Mouse (Mus musculus): Measurements from ENCODE around the gene Wfs1. TPM values are rescaled to one million over a fixed set of nuclear protein-coding genes. Genes with fewer than 3 reads are reported as not detected.
A peak's percentile ranks its signal among the peaks of the same experiment; 100 is the strongest.

Gene Wfs1
- polyA plus RNA-seq, 1 experiment from 2014 or later: 9.2 TPM

- DNase-seq (ENCODE audit: low spot score): no peak
- no peaks in the 10 kb centered on the region for H3K9me3 ChIP-seq
- no peak overlapping the region for H3K4me3 ChIP-seq
- WGBS: 89% methylated on average over 7 of the region's 7 CpGs
- H3K36me3 ChIP-seq: peaks cover 26% of the 10 kb centered on the region; the same call in 1 of the 2 replicates
- peaks cover 15% of the 10 kb centered on the region for H3K4me1 ChIP-seq (replicated peaks)
- no peak overlapping the region for H3K27ac ChIP-seq
- H3K27me3 ChIP-seq (ENCODE audit: insufficient read depth, poor library complexity, severe bottlenecking): no peaks in the 10 kb centered on the region; the same call in 1 of the 2 replicates
Observed at GRCm38 (mm10) chr5:36979631-36980030, 9.4 kb downstream of the Wfs1 start.

- no peak for DNase-seq (ENCODE audit: low spot score)
- Histone ChIP-seq H3K27me3 (ENCODE audit: insufficient read depth, poor library complexity, severe bottlenecking) (no peaks in the 10 kb centered on the region; the same call in 1 of the 2 replicates), H3K4me3 (no peak overlapping the region), H3K27ac (no peak overlapping the region), H3K9me3 (no peaks in the 10 kb centered on the region), H3K36me3 (peaks cover 30% of the 10 kb centered on the region; the same call in 1 of the 2 replicates), H3K4me1 (replicated peaks) (peaks cover 15% of the 10 kb centered on the region)
- 78% methylated on average over 8 of the region's 8 CpGs for WGBS
Observed at GRCm38 (mm10) chr5:36979001-36979400, 10.0 kb downstream of the Wfs1 start.

GRCm38 (mm10) chr5:36977809-36978208 is 11.2 kb downstream of the Wfs1 start:
- DNase-seq (ENCODE audit: low spot score): no peak
- Histone ChIP-seq H3K9me3 (no peaks in the 10 kb centered on the region), H3K4me1 (replicated peaks) (peaks cover 15% of the 10 kb centered on the region), H3K36me3 (peaks cover 42% of the 10 kb centered on the region), H3K27ac (no peak overlapping the region), H3K27me3 (ENCODE audit: insufficient read depth, poor library complexity, severe bottlenecking) (no peaks in the 10 kb centered on the region; the same call in 1 of the 2 replicates), H3K4me3 (no peak overlapping the region)
- WGBS: 65% methylated on average over 9 of the region's 9 CpGs

- Histone ChIP-seq H3K27ac (no peak overlapping the region), H3K27me3 (ENCODE audit: insufficient read depth, poor library complexity, severe bottlenecking) (no peaks in the 10 kb centered on the region; the same call in 1 of the 2 replicates), H3K36me3 (peaks cover 49% of the 10 kb centered on the region), H3K9me3 (no peaks in the 10 kb centered on the region), H3K4me1 (replicated peaks) (peaks cover 9% of the 10 kb centered on the region), H3K4me3 (no peak overlapping the region)
- no peak for DNase-seq (ENCODE audit: low spot score)
- 85% methylated on average over 13 of the region's 13 CpGs for WGBS
Observed at GRCm38 (mm10) chr5:36975336-36975735, 13.7 kb downstream of the Wfs1 start.

- Histone ChIP-seq H3K9me3 (no peaks in the 10 kb centered on the region), H3K4me1 (replicated peaks) (no peaks in the 10 kb centered on the region), H3K27me3 (ENCODE audit: insufficient read depth, poor library complexity, severe bottlenecking) (no peaks in the 10 kb centered on the region), H3K36me3 (peaks cover 78% of the 10 kb centered on the region), H3K4me3 (no peak overlapping the region), H3K27ac (no peak overlapping the region)
- no peak for DNase-seq (ENCODE audit: low spot score)
- WGBS: 90% methylated on average over 8 of the region's 8 CpGs
Observed at GRCm38 (mm10) chr5:36971587-36971986, 17.4 kb downstream of the Wfs1 start.

GRCm38 (mm10) chr5:36960501-36960900 is 28.5 kb downstream of the Wfs1 start:
- peak overlapping the region; percentile 70 for H3K27ac ChIP-seq
- WGBS: 24% methylated on average over 5 of the region's 5 CpGs

GRCm38 (mm10) chr5:36958837-36959236 is 30.2 kb downstream of the Wfs1 start:
- Histone ChIP-seq H3K27me3 (ENCODE audit: insufficient read depth, poor library complexity, severe bottlenecking) (peaks cover 7% of the 10 kb centered on the region; the same call in 1 of the 2 replicates), H3K9me3 (no peaks in the 10 kb centered on the region), H3K27ac (no peak overlapping the region), H3K4me3 (no peak overlapping the region), H3K4me1 (replicated peaks) (peaks cover 20% of the 10 kb centered on the region), H3K36me3 (no peaks in the 10 kb centered on the region)
- 37% methylated on average over 5 of the region's 5 CpGs for WGBS
- peak; percentile 70 for DNase-seq (ENCODE audit: low spot score)

More at GRCm38 (mm10) chr5:36960501-36960900, 28.5 kb downstream of the Wfs1 start:
- Histone ChIP-seq H3K9me3 (no peaks in the 10 kb centered on the region), H3K27me3 (ENCODE audit: insufficient read depth, poor library complexity, severe bottlenecking) (peaks cover 7% of the 10 kb centered on the region; the same call in 1 of the 2 replicates), H3K4me3 (no peak overlapping the region), H3K4me1 (replicated peaks) (peaks cover 20% of the 10 kb centered on the region), H3K36me3 (peaks cover 7% of the 10 kb centered on the region)
- DNase-seq (ENCODE audit: low spot score): peak; percentile 21

GRCm38 (mm10) chr5:36955366-36955765 is 33.6 kb downstream of the Wfs1 start:
- Histone ChIP-seq H3K36me3 (no peaks in the 10 kb centered on the region), H3K4me3 (no peak overlapping the region), H3K9me3 (no peaks in the 10 kb centered on the region), H3K27ac (no peak overlapping the region), H3K4me1 (replicated peaks) (peaks cover 15% of the 10 kb centered on the region), H3K27me3 (ENCODE audit: insufficient read depth, poor library complexity, severe bottlenecking) (peaks cover 7% of the 10 kb centered on the region; the same call in 1 of the 2 replicates)
- 26% methylated on average over 4 of the region's 4 CpGs for WGBS
- DNase-seq (ENCODE audit: low spot score): peak; percentile 40

- Histone ChIP-seq H3K4me1 (replicated peaks) (peaks cover 8% of the 10 kb centered on the region; the same call in 1 of the 2 replicates), H3K9me3 (no peaks in the 10 kb centered on the region), H3K27ac (0 out of 2 replicates have a peak overlapping the region, but pooled peaks have one; percentile 9), H3K4me3 (no peak overlapping the region), H3K27me3 (ENCODE audit: insufficient read depth, poor library complexity, severe bottlenecking) (0 out of 2 replicates have a peak, but pooled peaks cover 8% of the 10 kb centered on the region), H3K36me3 (no peaks in the 10 kb centered on the region)
- no peak for DNase-seq (ENCODE audit: low spot score)
- 93% methylated on average over 15 of the region's 15 CpGs for WGBS
Observed at GRCm38 (mm10) chr5:36952311-36952710, 36.7 kb downstream of the Wfs1 start.

GRCm38 (mm10) chr5:36950871-36951270 is 38.1 kb downstream of the Wfs1 start:
- Histone ChIP-seq H3K27me3 (ENCODE audit: insufficient read depth, poor library complexity, severe bottlenecking) (0 out of 2 replicates have a peak, but pooled peaks cover 8% of the 10 kb centered on the region), H3K9me3 (no peaks in the 10 kb centered on the region), H3K27ac (no peak overlapping the region), H3K36me3 (no peaks in the 10 kb centered on the region), H3K4me3 (no peak overlapping the region), H3K4me1 (replicated peaks) (peaks cover 13% of the 10 kb centered on the region; the same call in 1 of the 2 replicates)
- 58% methylated on average over 2 of the region's 2 CpGs for WGBS
- DNase-seq (ENCODE audit: low spot score): no peak

GRCm38 (mm10) chr5:36948831-36949230 is 40.2 kb downstream of the Wfs1 start:
- WGBS: 14% methylated on average over 3 of the region's 3 CpGs
- no peaks in the 10 kb centered on the region for H3K9me3 ChIP-seq
- H3K27me3 ChIP-seq (ENCODE audit: insufficient read depth, poor library complexity, severe bottlenecking): 0 out of 2 replicates have a peak, but pooled peaks cover 8% of the 10 kb centered on the region
- DNase-seq (ENCODE audit: low spot score): peak; percentile 76
- H3K4me3 ChIP-seq: no peak overlapping the region
- peaks cover 28% of the 10 kb centered on the region for H3K4me1 ChIP-seq (replicated peaks)
- no peaks in the 10 kb centered on the region for H3K36me3 ChIP-seq
- no peak overlapping the region for H3K27ac ChIP-seq

- no peak overlapping the region for H3K27ac ChIP-seq
- H3K27me3 ChIP-seq (ENCODE audit: insufficient read depth, poor library complexity, severe bottlenecking): 0 out of 2 replicates have a peak, but pooled peaks cover 8% of the 10 kb centered on the region
- no peaks in the 10 kb centered on the region for H3K9me3 ChIP-seq
- H3K4me3 ChIP-seq: no peak overlapping the region
- H3K4me1 ChIP-seq (replicated peaks): peaks cover 20% of the 10 kb centered on the region
- no peaks in the 10 kb centered on the region for H3K36me3 ChIP-seq
- WGBS: 21% methylated on average over 5 of the region's 5 CpGs
- DNase-seq (ENCODE audit: low spot score): peak; percentile 48
Observed at GRCm38 (mm10) chr5:36946445-36946844, 42.6 kb downstream of the Wfs1 start.

- WGBS: 83% methylated on average over 2 of the region's 2 CpGs
- Histone ChIP-seq H3K27ac (peak overlapping the region; percentile 4; the same call in 1 of the 2 replicates), H3K4me1 (replicated peaks) (peaks cover 20% of the 10 kb centered on the region), H3K36me3 (no peaks in the 10 kb centered on the region), H3K27me3 (ENCODE audit: insufficient read depth, poor library complexity, severe bottlenecking) (0 out of 2 replicates have a peak, but pooled peaks cover 8% of the 10 kb centered on the region), H3K9me3 (no peaks in the 10 kb centered on the region), H3K4me3 (no peak overlapping the region)
- DNase-seq (ENCODE audit: low spot score): no peak
Observed at GRCm38 (mm10) chr5:36945713-36946112, 43.3 kb downstream of the Wfs1 start.

Measured in hindbrain, embryonic 10.5 days (tissue).